In genomic region chr12:52895672-52896460, GRCm38 (mm10) we compare ENCODE assay signal across 8 mouse cellular contexts.
DNase-seq lines count a peak whose midpoint lies in the region; ATAC-seq lines count a peak whose summit lies in the region.
"Had no signal": no experiment of that assay in that cellular context is flagged by ENCODE, and none has a peak within 500 bp of the region (broad histone marks: within the 10 kb centered on the region; RNA-seq: fewer than 3 reads in every experiment).

No protein-coding gene starts in this region.

- no peaks in the 10 kb centered on the region for H3K4me1 ChIP-seq in forebrain, embryonic 14.5 days (ENCODE audit: control insufficient read depth, insufficient read depth, low read length)
- H3K4me1 ChIP-seq in hindbrain, embryonic 11.5 days (replicated peaks; ENCODE audit: control insufficient read depth, insufficient read depth, low read length) = no peaks in the 10 kb centered on the region

- peak; percentile 61 for DNase-seq in R1 (ENCODE audit: low read depth, low spot score)
- peak; percentile 92 for DNase-seq in forebrain, embryonic 14.5 days (ENCODE audit: low spot score)
- DNase-seq in hindbrain, embryonic 11.5 days (ENCODE audit: low spot score) = peak; percentile 58
- DNase-seq in layer of hippocampus, adult 9-11 months = peak; percentile 77
- peak; percentile 83 for DNase-seq in mesoderm, embryonic 11.5 days (ENCODE audit: low read depth, low spot score)
- DNase-seq in splenic B cell, adult 2 months (ENCODE audit: low read depth, low spot score) = peak; percentile 11

- H3K9me3 ChIP-seq in forebrain, embryonic 14.5 days (replicated peaks; ENCODE audit: control insufficient read depth, low read length) = no peaks in the 10 kb centered on the region
- no peaks in the 10 kb centered on the region for H3K9me3 ChIP-seq in hindbrain, embryonic 11.5 days (ENCODE audit: control insufficient read depth, low read length)
- H3K9me3 ChIP-seq: limb, embryonic 12.5 days had no signal

- no peak overlapping the region for H3K4me3 ChIP-seq in forebrain, embryonic 14.5 days (ENCODE audit: low read depth, low read length)
- H3K4me3 ChIP-seq in hindbrain, embryonic 11.5 days (ENCODE audit: low read depth, low read length) = no peak overlapping the region
- H3K4me3 ChIP-seq: limb, embryonic 12.5 days had no signal

- peak; percentile 85 for ATAC-seq in cerebellum, adult (ENCODE audit: insufficient number of reproducible peaks, low FRiP score, low TSS enrichment)
- peak; percentile 84 for ATAC-seq in forebrain, embryonic 14.5 days
- ATAC-seq in hindbrain, embryonic 11.5 days (ENCODE audit: low FRiP score) = peak; percentile 49; the same call in 1 of the 2 replicates

- WGBS in forebrain, embryonic 14.5 days = 23% methylated on average over 5 of the region's 6 CpGs
- 44% methylated on average over 5 of the region's 6 CpGs for WGBS in hindbrain, embryonic 11.5 days

- H3K4me2 ChIP-seq in forebrain, embryonic 14.5 days (ENCODE audit: low read length) = no peak overlapping the region
- no peak overlapping the region for H3K4me2 ChIP-seq in hindbrain, embryonic 11.5 days (replicated peaks; ENCODE audit: low read depth, low read length)
- H3K4me2 ChIP-seq: limb, embryonic 12.5 days had no signal

- H3K9ac ChIP-seq in forebrain, embryonic 14.5 days (ENCODE audit: low read length) = no peak overlapping the region
- no peak overlapping the region for H3K9ac ChIP-seq in hindbrain, embryonic 11.5 days (ENCODE audit: low read depth, low read length)
- H3K9ac ChIP-seq: limb, embryonic 12.5 days had no signal

- H3K27ac ChIP-seq in forebrain, embryonic 14.5 days (ENCODE audit: low read depth, low read length) = no peak overlapping the region
- no peak overlapping the region for H3K27ac ChIP-seq in hindbrain, embryonic 11.5 days (ENCODE audit: low read depth, low read length)
- H3K27ac ChIP-seq: limb, embryonic 12.5 days had no signal

- no peaks in the 10 kb centered on the region for H3K36me3 ChIP-seq in forebrain, embryonic 14.5 days (ENCODE audit: control insufficient read depth, insufficient read depth, low read length)
- no peaks in the 10 kb centered on the region for H3K36me3 ChIP-seq in hindbrain, embryonic 11.5 days (ENCODE audit: control insufficient read depth, insufficient read depth, low read length)
- no peaks in the 10 kb centered on the region for H3K36me3 ChIP-seq in splenic B cell, adult 2 months (ENCODE audit: control insufficient read depth, insufficient read depth, low read length, poor library complexity, severe bottlenecking)
- H3K36me3 ChIP-seq: limb, embryonic 12.5 days had no signal

- H3K27me3 ChIP-seq in forebrain, embryonic 14.5 days (replicated peaks; ENCODE audit: control insufficient read depth, insufficient read depth, low read length) = no peaks in the 10 kb centered on the region
- no peaks in the 10 kb centered on the region for H3K27me3 ChIP-seq in hindbrain, embryonic 11.5 days (ENCODE audit: control insufficient read depth, insufficient read depth, low read length)
- H3K27me3 ChIP-seq in splenic B cell, adult 2 months (ENCODE audit: control insufficient read depth, insufficient read depth, low read length, poor library complexity, severe bottlenecking) = no peaks in the 10 kb centered on the region
- H3K27me3 ChIP-seq: limb, embryonic 12.5 days had no signal

Comparison
In these comparisons a context has a peak if more than half of its experiments do, and no peak if none do; other contexts are left out.
1. DNase-seq: peak in every context shown above with its lines; median percentile 92 in forebrain, embryonic 14.5 days; 83 in mesoderm, embryonic 11.5 days; 77 in layer of hippocampus, adult 9-11 months; 61 in R1; 58 in hindbrain, embryonic 11.5 days; 11 in splenic B cell, adult 2 months.